Mouse (Mus musculus) retina, postnatal 7 days (tissue): ENCODE results near the gene Cacnb3.
A peak's percentile ranks its signal among the peaks of the same experiment; 100 is the strongest.

Experiments used
- DNase-seq: peaks from one replicate; pipeline ENCODE4 v3.0.0-alpha.2; 2012; ENCODE audit warnings: low read depth, low spot score

Cacnb3 gene

DNA sequence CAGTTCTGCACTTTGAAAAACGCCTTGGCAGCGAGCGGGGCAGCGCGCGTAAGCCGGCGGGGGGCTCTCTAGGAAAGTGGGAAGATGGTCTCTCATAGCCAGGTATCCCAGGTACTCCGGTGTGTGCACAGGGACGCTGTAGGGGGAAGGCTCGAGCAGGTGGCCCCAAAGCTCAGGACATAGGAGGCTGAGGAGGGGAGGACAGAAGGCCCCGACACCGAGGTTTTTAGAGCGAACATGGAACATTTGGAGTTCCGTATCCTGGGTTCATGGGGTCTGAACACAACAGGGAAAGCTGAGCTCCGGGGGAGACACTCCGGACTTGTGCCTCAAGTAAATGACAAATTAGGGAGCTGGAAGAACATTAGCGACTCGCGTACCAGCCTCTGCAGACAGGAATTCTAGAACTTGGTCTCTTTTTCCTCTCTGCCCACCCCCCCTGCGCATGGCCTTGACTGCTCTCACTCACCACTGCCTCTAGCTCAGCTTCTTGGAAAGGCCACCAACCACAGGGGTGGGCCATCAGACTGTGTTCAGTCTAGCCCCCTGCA lies 4.7 kb downstream of the Cacnb3 start:
- DNase-seq: no peak

DNA sequence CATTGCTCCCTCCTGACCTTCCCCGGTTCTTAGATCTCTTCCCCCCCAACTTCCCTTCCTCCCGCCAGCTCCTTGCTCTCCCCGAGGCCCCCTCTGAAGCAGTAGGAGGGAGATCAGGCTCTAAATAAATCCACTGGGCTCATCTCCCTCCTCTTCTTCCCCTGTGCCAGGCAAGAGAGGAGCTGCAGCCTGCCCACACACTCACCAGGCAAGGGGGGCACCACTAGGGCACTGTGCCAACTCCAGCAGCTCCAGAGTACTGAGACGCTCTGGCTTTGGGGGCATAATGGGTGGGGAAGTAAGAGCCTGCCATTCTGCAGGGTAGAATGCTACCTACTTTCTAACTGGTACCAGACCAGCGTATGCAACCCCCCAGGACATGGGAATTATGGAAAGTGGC lies 5.9 kb downstream of the Cacnb3 start:
- DNase-seq: no peak

DNA sequence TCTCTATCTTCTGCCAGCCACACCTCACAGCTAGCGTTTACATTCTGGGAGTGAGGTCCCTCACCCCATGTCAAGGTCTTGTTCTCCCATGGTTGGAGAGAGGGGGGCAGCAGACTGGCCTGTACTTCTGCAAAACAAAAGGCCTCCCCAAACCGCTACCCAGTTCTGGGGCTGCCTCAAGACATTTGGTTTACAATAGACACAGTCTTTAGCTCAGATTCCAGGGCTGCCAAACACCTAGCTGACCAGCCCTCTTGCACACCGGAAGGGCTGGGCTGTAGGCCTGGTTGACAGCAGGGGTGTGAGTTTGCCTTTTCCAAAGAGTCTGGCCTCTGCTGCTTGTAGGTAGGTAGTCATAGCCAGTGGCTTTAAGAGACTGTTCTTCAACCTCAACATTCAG lies 6.5 kb downstream of the Cacnb3 start:
- DNase-seq: no peak

DNA sequence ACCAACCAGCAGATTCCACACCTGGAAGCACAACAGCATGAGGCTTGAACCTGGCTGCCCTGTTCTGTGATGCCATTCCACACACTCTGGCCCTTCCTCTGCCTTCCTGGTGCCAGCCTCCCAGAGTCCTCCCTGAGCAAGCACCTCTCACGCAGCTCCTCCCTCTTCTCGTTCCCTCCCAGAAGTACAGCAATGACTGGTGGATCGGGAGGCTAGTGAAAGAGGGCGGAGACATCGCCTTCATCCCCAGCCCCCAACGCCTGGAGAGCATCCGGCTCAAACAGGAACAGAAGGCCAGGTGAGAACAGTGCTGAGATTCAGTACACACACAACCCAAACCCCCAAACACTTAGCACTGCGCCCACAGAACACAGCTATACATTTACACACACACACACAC lies 9.5 kb downstream of the Cacnb3 start:
- no peak for DNase-seq

- no peak for DNase-seq
Observed at GRCm38 (mm10) chr15:98644406-98644805, 13.8 kb downstream of the Cacnb3 start.

DNA sequence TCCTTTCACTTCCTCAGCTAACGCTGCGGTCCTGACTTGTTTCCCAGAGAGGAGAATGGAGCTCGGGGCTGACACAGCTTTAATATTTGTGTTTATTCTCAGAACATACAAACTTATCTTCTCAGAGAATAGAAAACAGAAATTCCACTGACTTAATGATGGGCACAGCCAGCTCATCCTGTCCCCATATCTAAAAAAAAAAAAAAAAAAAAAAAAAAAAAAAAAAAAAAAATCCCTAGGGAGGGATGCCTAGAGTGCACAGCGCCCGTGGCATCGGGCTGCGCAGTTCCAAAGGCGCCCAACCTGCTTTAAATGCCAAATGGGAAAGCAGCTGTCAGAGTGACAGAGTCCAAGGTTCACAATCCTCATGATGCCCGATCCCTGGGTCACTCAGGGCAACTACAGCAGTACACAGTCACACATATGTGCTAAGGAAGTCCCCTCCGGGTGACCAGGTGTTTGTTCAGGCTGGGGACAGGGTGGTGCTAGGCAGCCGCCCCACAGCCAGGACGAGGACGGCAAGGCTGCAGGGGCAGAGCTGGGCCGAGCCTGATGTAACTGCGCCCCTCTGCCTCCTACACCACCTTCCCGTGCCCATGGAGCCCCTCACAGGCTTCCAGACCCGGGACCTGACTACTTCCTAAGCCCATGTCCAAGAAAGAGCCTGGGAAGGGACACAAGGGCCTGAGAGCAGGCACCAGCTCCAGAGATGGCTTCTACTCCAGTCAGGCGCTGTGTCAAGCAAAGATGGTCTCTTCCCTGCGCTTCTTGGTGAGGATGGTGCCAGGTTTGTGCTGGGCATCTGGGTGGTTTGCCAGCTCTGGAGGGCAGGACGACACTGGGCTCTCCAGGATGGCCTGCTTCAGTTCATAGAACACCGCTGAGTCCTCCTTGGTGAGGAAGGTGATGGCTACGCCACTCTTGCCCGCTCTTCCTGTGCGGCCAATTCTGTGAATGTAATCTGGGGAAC lies 14.7 kb downstream of the Cacnb3 start:
- no peak for DNase-seq

DNA sequence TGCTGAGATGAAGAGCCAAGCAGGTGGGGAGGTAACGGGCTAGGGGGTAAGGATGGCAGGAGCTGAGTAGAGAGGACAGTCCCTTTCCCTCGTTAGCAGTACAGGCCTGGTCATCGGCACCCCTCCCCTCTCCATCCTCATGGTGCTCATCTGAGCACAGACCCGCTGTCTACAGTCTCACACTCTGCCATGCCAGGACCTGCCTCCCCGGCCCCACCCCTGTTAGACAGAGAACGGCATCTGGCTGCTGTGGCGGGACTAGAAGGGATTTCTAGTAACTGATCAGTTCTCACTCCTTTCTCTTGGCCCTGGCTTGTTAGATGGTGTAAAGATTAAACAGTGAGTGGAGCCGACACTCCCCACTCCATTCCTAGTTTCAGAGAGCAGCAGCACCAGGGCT lies 16.1 kb downstream of the Cacnb3 start:
- no peak for DNase-seq

GRCm38 (mm10) chr15:98647308-98647707 lies 16.7 kb downstream of the Cacnb3 start:
- no peak for DNase-seq

GRCm38 (mm10) chr15:98648071-98648470 lies 17.4 kb downstream of the Cacnb3 start:
- no peak for DNase-seq

- no peak for DNase-seq
Observed at GRCm38 (mm10) chr15:98651431-98651830, 20.8 kb downstream of the Cacnb3 start.

DNA sequence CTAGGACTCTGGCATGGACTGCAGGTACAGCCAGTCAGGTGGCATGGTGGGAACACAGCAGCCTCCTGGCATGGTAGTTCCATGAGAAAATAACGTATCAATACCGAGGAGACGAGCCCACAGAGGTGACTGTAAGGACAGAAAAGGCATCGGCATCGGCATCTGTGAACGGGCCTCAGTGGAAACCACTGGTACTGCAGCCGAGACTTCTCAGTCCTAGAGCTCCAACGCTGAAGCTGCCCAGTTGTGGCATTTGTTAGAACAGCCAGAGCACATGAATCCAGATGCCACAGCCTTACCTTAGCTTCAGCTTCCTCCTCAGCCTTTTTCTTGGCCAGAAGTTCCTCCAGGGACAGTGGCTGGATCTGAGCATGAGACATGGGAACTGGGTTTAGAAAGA lies 21.5 kb downstream of the Cacnb3 start:
- no peak for DNase-seq

- no peak for DNase-seq
Observed at GRCm38 (mm10) chr15:98656982-98657751, 26.5 kb downstream of the Cacnb3 start.

GRCm38 (mm10) chr15:98662198-98662566 lies 31.5 kb downstream of the Cacnb3 start:
- DNase-seq: no peak

GRCm38 (mm10) chr15:98662567-98663545 lies 32.2 kb downstream of the Cacnb3 start, which contains the start of gene Ddx23:
Gene Ddx23 (minus strand): TSS chr15:98662894.
- DNase-seq: peak; percentile 89

GRCm38 (mm10) chr15:98664042-98664907 lies 33.6 kb downstream of the Cacnb3 start:
- DNase-seq: no peak

DNA sequence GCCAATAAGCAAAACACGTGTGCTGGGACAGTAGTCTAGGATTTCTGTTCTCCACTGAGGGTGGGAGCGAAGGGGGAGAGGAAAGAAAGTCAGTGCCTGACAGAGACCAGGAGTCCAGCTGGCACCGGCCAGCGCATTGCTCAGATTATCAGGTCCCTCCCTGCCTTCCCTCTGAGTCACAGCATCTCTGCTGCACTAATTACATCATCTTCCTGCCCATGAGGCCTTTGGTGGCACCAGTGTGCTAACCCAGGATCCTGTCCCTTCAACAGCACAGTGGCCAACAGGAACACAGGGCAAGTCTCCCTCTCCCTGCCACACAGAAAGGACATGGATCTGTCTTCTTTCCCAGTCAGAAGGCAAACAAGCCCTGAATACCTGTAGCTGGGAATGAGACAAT lies 42.0 kb downstream of the Cacnb3 start:
- DNase-seq: no peak

DNA sequence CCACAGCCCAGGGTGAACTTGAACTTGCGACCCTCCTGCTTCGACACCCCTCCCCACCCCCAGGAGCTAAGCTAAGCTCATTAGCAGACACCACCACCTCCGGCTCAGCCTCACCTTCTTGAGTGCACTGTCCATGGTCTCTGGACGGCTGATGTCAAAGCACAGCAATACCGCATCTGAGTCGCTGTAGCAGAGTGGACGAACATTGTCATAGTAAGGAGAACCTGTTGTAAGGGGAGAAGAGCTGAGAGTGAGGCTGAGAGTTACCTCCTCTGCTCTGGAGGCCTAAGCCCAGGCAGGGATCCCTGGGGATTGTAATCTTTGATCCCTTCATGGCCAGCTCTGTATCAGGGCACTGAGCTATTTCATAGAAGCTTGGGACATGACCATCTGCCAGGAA lies 43.1 kb downstream of the Cacnb3 start:
- DNase-seq: no peak

DNA sequence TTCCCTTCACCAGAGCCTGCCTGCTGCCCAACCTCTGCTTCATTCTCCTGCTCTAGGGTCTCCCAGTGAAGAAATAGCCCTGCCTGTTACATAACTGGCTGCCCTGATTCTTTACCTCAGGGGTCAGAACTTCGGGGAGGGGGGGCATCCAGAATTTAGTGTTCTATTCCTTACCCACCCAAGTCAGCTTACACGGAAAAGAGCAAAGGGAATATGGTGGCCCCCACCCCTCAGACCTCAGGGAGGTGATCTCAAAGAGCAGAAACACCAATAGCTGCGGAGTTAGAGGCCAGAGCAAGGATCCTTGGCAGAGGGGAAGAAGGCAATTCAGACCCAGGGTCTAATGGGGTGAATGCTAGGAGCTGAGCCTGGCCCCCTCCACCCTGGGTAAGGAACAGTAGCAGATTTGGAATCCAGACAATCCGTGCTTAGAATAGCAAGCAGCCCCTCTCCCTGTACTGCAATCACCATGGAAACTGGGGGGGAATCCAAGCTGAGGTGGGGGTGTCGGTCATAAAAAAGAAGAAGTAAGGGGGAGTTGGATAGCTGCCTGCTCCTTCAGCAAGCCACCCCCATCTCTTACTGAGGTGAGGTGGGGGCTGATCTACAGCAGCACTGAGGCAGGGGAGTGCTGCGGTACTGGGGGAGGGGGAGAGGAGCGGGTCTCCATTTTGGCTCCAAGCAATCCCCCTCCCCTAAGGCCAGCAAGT lies 43.8 kb downstream of the Cacnb3 start:
- DNase-seq: no peak

DNA sequence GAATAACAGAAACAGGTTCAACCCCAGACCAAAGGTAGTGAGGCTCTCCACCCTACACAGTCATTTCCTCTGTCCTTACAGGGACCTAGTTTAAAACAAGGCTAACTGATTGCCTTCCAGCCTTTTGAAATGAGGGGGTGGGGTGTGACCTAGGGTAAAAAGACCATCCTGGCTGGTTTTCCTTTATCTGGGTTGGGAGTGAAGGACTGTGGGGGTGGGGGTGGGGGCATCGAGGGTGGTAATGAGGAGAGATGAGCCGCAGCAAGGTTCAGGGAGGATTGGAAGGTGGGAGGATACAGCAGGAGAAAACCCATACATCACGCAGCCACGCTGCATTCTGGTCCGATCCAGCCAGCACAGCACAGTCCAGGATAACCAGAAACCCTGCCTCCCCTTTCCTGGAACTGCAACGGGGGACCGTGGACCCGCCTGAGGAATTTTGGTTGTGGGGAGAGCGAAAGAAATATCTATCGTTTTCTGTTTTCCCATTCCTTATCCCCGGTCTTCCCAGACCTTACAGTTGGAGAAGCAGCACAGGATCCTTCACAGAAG lies 44.4 kb downstream of the Cacnb3 start:
- DNase-seq: no peak
